Mouse (Mus musculus): ENCODE measurements around the gene Foxn4.

Gene Foxn4

DNA sequence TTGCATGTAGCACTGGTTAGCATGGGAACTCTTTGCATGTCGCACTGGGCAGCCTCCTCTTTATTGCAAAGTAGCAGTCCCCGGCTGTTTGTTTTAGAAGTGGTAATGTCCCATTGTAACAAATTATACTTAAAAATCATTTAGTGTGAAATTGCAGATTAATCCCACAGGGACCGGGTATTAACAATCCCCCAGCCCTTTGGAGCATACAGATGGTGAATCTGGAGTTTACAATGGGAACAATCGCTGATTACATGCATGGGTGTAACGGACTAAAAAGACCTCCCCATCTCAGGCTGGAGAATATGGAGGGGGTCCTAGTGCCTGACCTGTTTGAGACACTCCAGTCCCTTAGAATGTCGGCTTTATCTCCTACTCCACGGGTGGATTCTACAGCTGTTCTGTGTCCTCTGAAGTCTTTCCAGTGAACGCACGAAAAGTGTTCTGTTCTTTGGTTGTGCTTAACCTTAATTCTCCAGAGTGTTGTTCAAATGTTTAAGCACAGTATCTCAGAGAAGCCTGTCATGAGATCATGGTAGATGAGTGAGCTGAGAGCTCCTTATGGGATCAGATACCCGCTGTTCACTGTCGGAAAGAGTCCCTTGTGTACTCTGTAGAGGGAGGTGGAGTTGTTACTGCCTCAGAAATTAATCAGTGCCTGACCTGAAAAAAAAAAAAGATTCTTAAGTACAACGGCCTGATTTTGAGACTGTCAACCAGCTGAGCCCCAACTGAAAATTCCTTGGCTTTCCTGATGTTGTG is 6.0 kb upstream of the Foxn4 start:
- no peak for DNase-seq (ENCODE audit: low spot score in 2 of 2)

DNA sequence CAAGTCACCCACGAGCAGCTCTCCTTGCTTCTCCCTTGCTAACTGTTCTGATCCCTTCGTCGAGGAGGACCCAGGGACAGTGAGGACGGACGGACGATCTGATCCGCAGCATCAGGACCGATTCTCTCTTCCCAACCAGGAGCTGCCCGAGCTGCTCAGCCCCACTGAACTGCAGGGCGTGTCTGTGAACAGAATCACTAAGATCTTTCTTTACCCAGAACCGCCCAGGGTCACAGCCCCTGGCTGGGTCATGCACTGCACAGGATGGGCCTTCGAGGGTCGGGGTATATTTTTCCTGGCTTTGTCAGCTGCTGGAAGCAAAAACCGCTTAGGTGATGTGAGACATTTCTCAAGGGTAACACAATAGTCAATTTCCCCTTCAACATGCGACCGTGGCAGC is 2.4 kb upstream of the Foxn4 start:
- DNase-seq (ENCODE audit: low spot score in 2 of 2), result no peak

DNA sequence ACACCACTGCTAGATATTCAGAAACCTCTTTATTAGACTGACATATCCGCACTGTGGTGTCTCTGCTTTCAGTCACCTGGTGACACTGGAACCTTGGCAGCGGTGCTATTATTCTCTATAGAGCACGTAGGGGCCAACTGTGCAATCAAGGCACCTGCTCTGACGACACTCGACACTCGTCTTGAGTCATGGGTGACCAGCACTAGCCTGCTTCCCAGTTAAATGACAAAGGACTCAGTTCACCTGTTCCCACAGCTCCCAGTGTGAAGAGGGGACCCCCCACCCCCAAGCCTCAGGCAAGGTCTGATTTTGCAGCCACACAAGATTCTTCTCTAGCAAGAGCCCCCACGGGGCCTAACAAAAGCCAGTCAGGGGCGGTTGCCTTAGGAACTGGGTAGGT is 1.7 kb upstream of the Foxn4 start:
- no peak for DNase-seq (ENCODE audit: low spot score in 2 of 2)

DNA sequence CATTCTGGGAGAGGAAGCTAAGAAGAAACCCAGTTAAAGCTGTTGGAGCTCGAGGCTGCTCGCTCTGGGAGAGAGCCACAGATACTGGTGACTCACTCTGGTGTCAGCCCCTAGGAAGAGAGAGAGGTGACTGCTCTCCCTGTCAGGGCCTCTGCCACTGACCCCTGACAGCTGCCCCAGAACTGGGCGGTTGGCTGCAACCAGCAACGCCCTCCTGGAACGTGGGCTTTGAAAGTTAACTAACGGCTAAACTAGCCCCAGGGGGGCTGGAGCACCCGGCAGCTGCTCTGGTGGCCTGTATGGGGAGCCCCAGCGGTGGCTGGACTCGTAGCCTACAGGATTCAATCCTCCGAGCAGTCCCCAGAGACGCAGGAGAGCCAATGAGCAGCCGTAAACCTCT is 3.6 kb downstream of the Foxn4 start:
- no peak for DNase-seq (ENCODE audit: low spot score in 2 of 2)

DNA sequence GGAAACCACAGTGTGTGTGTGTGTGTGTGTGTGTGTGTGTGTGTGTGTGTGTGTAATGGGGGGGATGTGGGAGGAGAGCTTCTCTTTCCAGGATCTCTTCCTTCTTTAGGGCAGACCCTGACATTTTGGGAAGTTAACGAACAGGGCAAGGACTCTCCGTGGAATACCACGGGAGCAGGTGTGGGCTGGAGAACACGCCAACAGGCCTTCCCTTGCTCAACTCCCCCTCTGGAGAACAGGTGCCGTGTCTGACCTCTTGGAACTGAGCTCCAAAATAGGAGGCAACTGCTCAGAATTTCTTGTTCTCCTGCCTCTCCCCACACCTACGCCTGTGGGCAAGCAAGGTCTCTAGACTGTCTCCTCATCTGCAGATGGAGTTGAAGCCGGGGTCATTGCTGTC is 4.1 kb downstream of the Foxn4 start:
- no peak for DNase-seq (ENCODE audit: low spot score in 2 of 2)

DNA sequence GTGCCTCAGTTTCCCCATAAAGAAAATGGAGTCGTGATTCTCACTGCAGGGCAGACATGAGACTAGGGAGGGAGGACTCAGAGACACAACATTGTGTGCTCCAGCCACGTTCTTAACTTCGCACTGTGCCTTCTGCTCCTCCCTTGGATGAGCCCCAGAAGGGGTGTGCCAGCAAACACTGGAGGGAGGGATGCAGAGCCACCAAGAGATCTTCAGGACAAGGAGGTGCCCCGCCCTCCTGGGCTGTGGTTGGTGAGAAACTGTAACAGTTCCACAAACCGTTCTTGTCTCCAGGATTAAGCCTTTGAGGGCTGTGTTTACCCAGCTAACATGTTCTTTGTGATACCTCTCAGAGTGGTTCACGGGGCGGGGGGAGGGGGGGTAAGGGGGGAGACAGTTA is 5.0 kb downstream of the Foxn4 start:
- no peak for DNase-seq (ENCODE audit: low spot score in 2 of 2)

DNA sequence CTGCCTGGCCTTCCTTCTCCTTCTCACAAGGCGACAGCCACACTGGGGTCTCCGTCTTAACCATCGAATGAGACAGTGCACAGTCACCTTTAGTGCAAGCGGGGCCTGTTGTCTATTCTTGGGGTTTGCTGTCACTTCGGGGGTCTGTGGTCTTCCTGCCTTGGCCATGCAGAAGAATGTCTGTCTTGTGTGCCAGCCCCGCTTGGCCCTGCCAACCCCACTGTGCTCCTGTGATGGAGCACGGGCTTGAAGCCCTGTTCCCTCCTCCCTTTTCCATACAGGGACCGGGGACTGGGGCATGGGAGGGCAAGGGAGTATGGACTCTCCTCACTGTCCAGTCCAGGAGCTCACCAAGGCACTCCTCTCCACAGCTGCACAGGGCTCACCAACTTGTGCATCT is 8.8 kb downstream of the Foxn4 start:
- no peak for DNase-seq (ENCODE audit: low spot score in 2 of 2)

DNA sequence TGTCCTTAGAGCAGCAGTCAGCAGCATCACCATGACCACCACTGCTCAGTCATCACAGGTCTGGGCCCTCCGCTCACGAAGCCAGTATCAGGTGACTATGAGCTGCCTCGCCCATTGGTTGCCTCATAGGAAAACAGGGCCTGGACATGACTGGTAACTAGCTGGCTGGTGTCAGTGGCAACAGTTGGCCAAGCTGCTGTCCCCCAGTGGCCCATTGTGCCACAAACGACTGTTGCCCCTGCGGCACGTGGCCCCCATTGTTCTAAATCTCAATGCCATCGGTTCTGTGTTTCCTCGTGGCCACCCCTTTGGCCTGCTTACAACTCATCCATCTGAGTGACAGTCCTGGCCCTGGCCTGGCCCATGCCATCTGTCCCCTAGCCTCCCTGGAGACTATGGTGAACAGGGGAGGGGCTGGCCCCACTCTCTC is 9.6 kb downstream of the Foxn4 start:
- DNase-seq (ENCODE audit: low spot score in 2 of 2), result no peak

DNA sequence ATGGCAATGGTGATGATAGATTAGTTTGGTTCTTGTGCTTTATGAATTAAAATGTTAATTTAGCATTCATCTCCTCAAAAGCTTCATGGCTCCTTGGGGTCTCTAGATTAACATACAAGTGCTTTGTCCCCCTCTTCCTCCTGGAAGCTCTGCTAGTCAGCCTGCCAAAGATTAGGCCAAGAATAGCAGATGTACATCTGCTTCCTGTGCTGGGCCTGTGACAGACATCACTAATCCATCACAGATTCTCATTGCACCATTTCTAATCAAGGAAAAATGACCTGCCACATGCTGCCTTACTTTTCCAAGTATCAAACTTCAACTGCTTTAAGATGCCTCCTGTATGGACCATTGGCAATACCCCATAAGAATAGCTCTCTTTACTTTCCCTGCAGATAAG is 12.1 kb downstream of the Foxn4 start:
- no peak for DNase-seq (ENCODE audit: low spot score in 2 of 2)

DNA sequence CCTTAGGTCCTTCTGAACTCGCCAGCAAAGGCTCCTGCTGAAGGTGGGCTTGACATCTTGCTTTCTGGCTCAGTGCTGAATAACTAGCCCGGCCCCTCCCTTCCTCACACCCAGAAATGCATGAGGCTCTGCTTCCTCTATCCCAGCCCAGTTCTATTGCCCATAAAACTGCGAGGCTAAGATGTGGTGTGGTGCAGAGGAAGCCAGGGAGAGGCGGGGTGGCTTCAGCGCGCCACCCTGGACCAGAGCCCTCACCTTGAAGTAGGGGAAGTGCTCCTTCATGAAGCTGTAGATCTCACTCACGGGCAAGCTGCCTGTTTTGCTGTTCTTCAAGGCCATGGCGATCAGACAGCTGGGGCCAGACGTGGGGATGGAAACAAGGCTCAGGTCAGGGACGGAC is 14.1 kb downstream of the Foxn4 start:
- DNase-seq (ENCODE audit: low spot score in 2 of 2), result no peak

DNA sequence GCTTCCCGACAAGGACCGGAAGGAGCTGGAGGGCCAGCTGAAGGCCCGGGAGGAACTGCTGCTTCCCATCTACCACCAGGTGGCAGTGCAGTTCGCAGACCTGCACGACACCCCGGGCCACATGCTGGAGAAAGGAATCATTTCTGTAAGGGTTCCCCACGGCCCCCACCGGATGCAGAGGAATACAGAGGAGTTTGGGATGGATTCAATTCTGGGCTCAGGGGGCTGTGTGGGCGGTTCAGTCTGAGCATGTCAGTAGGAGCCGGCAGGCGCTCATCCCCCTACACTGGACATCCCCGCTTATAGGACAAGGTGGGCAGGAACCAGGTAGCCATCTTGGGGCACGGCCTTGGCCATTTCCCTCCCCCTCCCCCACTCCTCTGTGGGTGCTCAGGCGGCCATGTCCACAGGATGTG is 25.4 kb downstream of the Foxn4 start:
- DNase-seq (ENCODE audit: low spot score in 2 of 2), result peak; percentile 54 to 82

DNA sequence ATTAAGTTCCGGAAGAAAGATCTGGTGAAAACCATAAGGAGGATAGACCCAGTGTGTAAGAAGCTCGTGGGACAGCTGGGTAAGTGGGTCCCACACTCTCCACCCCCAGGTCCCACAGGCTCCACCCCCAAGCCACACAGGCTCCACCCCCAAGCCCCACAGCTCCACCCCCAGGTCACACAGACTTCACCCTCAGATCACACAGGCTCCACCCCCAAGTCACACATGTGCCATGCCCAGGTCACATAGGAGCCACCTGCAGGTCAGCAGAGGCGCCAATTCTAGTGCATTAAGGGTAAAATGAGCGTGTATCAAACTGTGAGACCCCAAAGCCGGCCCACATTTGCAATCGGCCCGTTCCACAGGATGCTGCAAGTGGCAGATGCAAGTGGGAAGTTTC is 27.1 kb downstream of the Foxn4 start:
- DNase-seq (ENCODE audit: low spot score in 2 of 2), result no peak

DNA sequence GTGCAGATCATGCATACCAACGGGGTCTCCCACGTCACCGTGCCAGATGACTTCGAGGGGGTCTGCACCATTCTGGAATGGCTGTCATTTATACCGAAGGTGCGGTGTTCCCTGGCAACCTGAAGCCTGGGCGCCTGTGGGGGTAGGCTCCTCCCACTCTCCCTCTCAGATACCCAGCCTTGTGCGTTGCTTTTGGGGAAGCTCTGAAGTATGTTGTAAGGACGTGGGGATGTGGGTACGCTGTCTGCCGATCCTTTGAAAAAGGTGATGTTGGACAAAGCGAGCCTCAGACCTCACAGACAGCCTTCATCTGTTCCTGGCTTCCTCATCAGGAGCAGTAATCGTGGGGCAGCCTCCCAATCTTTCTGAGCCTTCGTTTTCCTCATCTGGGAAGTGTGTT is 33.9 kb downstream of the Foxn4 start:
- DNase-seq (ENCODE audit: low spot score in 2 of 2), result no peak

DNA sequence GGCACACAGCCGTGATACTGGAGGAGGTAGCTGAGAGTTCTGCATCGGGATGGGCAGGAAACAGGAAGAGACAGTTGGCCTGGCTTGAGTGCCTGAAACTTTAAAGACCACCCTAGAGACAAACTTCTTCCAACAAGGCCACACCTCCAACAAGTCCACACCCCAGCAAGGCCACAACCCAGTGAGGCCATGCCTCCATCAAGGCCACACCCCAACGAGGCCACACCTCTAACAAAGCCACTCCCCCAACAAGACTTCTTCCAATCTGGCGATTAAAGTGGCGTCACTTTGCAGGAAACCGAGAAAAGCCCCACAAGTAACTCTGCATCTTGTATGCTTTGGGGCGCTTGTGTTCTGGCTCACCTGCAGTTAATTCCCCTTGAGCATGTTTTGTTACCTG is 34.7 kb downstream of the Foxn4 start:
- no peak for DNase-seq (ENCODE audit: low spot score in 2 of 2)

DNA sequence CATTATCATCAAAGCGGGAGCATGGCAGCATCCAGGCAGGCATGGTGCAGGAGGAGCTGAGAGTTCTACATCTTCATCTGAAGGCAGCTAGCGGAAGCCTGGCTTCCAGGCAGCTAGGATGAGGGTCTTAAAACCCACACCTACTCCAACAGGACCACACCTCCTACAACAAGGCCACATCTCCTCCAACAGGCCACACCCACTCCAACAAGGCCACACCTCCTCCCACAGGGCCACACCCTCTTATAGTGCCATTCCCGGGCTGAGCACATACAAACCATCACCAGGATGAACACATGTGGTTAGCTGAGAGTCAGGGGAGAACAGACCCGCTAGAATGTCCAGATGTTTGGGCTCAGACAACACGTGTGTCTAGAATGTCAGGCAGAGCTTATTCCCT is 44.7 kb downstream of the Foxn4 start:
- no peak for DNase-seq (ENCODE audit: low spot score in 2 of 2)

DNA sequence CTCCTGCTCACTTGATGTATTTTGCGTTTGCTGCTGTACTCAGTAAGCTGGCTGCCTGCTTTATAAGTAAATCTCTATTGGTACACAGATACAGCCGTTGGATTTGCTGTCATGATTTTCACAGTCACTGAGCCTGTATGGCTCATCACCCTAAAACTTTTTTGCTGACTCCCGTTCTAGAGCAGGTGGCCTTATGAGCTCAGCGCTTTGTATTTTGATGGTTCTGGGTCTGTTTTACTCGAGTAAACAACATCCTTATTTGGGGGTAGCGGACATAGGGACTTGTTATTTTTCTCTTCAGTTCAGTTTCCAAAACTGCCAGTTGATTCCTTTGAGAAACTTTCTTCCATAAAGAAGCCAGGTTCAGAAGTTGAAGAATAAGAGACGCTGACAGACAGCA is 47.6 kb downstream of the Foxn4 start:
- no peak for DNase-seq (ENCODE audit: low spot score in 2 of 2)

DNA sequence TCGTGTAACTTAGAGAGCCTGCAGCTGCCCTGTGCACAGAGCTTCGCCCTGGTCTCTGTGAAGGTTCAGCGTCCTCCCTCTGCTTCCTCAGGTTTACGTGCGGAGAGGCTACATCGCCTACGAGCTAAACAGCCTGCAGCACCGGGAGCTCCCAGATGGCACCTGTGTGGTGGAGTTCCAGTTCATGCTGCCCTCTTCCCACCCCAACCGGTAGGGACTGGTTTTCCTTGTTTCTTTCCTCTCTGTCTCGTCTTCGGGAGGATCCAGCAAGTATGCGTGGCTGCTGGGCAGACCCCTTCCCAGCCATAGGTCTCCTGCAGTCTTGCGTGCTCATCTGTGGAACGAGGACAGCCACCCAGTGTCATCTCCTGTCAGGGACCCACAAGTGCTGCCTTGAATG is 54.8 kb downstream of the Foxn4 start:
- DNase-seq (ENCODE audit: low spot score in 2 of 2), result no peak

DNA sequence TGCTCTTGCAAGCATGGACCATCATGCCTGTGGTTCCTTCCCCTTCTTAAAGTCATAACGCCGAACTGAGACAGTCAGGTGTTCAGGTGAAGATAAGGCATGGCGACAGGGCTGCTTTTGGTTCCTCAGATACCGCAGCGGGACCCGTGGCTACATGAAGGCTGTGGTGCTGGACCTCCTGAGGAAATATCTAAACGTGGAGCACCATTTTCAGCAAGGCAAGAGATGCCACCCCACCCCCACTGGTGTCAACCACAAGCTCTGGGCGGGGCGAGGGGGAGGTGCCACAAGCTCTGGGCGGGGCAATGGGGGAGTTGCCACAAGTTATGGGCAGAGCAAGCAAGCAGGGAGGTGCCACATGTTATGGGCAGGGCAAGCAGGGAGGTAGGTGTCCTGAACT is 60.4 kb downstream of the Foxn4 start:
- DNase-seq (ENCODE audit: low spot score in 2 of 2), result peak; percentile 87 to 90

DNA sequence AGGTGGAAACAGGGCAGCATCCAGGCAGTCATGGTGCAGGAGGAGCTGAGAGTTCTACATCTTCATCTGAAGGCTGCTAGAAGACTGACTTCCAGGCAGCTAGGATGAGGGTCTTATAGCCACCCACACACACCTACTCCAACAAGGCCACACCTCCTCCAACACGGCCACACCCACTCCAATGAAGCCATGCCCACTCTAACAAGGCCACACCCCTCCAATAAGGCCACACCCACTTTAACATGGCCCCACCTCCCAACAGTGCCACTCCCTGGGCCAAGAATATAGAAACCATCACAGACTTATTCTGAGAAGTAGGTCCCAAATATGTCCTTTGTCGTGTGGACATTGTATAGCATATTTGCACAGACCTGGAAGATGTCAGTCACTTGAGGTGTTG is 67.4 kb downstream of the Foxn4 start:
- no peak for DNase-seq (ENCODE audit: low spot score in 2 of 2)

Data from spleen, postnatal 4 days (tissue).